Mouse (Mus musculus): ENCODE results near the gene Gusb. TPM values are rescaled to one million over a fixed set of nuclear protein-coding genes. Genes with fewer than 3 reads are reported as not detected.

Gusb gene
- polyA plus RNA-seq, 1 experiment, result 35.0 TPM

DNA sequence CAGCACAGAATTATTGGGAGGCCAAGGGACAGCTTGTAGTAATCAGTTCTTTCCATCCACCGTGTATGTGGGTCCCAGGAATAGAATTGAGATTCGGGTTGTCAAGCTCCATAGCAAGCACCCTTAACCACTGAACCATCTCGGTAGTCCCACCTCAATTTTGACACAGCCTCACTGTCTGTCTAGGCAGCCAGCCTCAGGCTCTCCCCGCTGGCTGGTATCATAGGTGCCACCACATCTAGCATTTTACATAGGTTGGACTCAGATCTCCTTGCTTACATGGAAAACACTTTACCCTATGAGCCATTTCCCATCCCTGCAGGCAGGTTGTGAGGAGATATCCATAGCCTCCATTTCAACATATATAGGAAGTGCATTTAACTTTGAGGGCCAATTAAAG lies 28.5 kb downstream of the Gusb start:
- Histone ChIP-seq H3K4me3 (no peak overlapping the region), H3ac (ENCODE audit: control insufficient read depth, insufficient read length) (no peak overlapping the region), H3K79me2 (ENCODE audit: control insufficient read depth, insufficient read depth) (peaks cover 6% of the 10 kb centered on the region), H3K36me3 (ENCODE audit: control insufficient read depth, insufficient read depth) (no peaks in the 10 kb centered on the region), H3K4me2 (ENCODE audit: low read depth) (no peak overlapping the region), H3K27me3 (ENCODE audit: control insufficient read depth, insufficient read depth, insufficient read length) (no peaks in the 10 kb centered on the region)
- TF ChIP-seq CEBPB (IDR thresholded peaks at IDR 0.05; ENCODE audit: insufficient read depth, poor library complexity, severe bottlenecking) (no peak), SRF (IDR thresholded peaks at IDR 0.05; ENCODE audit: control insufficient read depth, insufficient read length, low read depth) (no peak), MYOD1 (IDR thresholded peaks at IDR 0.05; ENCODE audit: control insufficient read depth in 1 of 3, insufficient read length in 2 of 3, low read depth in 2 of 3) (no peak), MYOG (IDR thresholded peaks at IDR 0.05; ENCODE audit: control insufficient read depth in 1 of 3, insufficient read depth in 1 of 3, insufficient read length in 2 of 3, low read depth in 2 of 3) (no peak), POLR2A (IDR thresholded peaks at IDR 0.05; ENCODE audit: insufficient read length, low read depth) (no peak), E2F4 (IDR thresholded peaks at IDR 0.05; ENCODE audit: insufficient read depth) (no peak), TCF12 (IDR thresholded peaks at IDR 0.05; ENCODE audit: insufficient read depth, poor library complexity, severe bottlenecking) (no peak), REST (IDR thresholded peaks at IDR 0.05; ENCODE audit: insufficient read depth, insufficient read length) (no peak), TCF3 (IDR thresholded peaks at IDR 0.05; ENCODE audit: insufficient read length, low read depth) (no peak)

DNA sequence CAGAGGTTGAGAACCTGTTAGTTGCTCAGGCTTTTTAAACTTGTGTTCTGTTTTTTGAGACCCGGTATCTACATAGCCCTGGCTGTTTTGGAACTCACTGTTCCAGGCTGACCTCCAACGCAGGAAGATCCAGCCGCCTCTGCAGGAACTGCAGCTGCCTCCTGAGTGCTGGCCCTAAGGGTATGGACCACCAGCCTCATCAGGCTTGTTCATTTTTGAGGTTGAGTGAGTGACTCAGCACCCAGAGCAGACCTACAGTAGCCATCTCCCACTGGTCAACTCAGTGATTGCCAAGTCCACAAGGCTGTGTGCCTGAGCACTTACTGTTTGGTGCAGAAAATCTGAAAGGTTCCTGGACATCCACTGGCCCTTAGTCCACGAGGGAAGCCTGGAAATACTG lies 31.4 kb downstream of the Gusb start:
- Histone ChIP-seq H3K4me3 (no peak overlapping the region), H3K36me3 (ENCODE audit: control insufficient read depth, insufficient read depth) (no peaks in the 10 kb centered on the region), H3K79me2 (ENCODE audit: control insufficient read depth, insufficient read depth) (peaks cover 7% of the 10 kb centered on the region), H3K4me2 (ENCODE audit: low read depth) (no peak overlapping the region), H3K27me3 (ENCODE audit: control insufficient read depth, insufficient read depth, insufficient read length) (no peaks in the 10 kb centered on the region), H3ac (ENCODE audit: control insufficient read depth, insufficient read length) (no peak overlapping the region)
- TF ChIP-seq POLR2A (IDR thresholded peaks at IDR 0.05; ENCODE audit: insufficient read length, low read depth) (no peak), TCF3 (IDR thresholded peaks at IDR 0.05; ENCODE audit: insufficient read length, low read depth) (no peak), TCF12 (IDR thresholded peaks at IDR 0.05; ENCODE audit: insufficient read depth, poor library complexity, severe bottlenecking) (no peak), MYOG (IDR thresholded peaks at IDR 0.05; ENCODE audit: control insufficient read depth in 1 of 3, insufficient read depth in 1 of 3, insufficient read length in 2 of 3, low read depth in 2 of 3) (no peak), CEBPB (IDR thresholded peaks at IDR 0.05; ENCODE audit: insufficient read depth, poor library complexity, severe bottlenecking) (no peak)

DNA sequence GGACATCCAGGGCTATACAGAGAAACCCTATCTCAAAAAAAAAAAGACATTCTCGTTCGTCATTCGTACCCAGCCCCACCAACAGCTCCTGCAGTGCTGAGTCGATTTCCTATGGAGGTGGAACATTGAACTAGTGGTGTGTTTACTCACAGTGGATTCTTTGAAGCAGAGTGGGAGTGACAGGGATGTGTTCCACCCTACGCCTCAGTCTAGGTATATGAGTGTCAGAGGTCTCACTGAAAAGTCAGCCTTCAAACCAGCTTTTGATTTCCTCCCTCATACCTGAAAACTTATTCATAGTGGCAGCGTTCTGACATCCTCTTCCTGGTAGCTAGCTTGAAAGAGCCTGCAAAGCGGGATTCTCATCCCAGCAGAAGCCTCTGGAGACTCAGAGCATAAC lies 34.4 kb downstream of the Gusb start:
- no peak overlapping the region for H3K4me3 ChIP-seq
- no peaks in the 10 kb centered on the region for H3K36me3 ChIP-seq (ENCODE audit: control insufficient read depth, insufficient read depth)
- H3K79me2 ChIP-seq (ENCODE audit: control insufficient read depth, insufficient read depth), result peaks cover 33% of the 10 kb centered on the region
- TF ChIP-seq E2F4 (IDR thresholded peaks at IDR 0.05; ENCODE audit: insufficient read depth) (no peak), USF1 (IDR thresholded peaks at IDR 0.05; ENCODE audit: low read depth) (no peak), REST (IDR thresholded peaks at IDR 0.05; ENCODE audit: insufficient read depth, insufficient read length) (no peak), MYOD1 (IDR thresholded peaks at IDR 0.05; ENCODE audit: control insufficient read depth in 1 of 3, insufficient read length in 2 of 3, low read depth in 2 of 3) (no peak), POLR2A (IDR thresholded peaks at IDR 0.05; ENCODE audit: insufficient read length, low read depth) (no peak), SRF (IDR thresholded peaks at IDR 0.05; ENCODE audit: control insufficient read depth, insufficient read length, low read depth) (no peak), TCF12 (IDR thresholded peaks at IDR 0.05; ENCODE audit: insufficient read depth, poor library complexity, severe bottlenecking) (no peak), MAX (IDR thresholded peaks at IDR 0.05; ENCODE audit: low read depth) (no peak), POLR2AphosphoS2 (IDR thresholded peaks at IDR 0.05; ENCODE audit: insufficient read length, low read depth) (no peak), TCF3 (IDR thresholded peaks at IDR 0.05; ENCODE audit: insufficient read length, low read depth) (no peak), MYOG (IDR thresholded peaks at IDR 0.05; ENCODE audit: control insufficient read depth in 1 of 3, insufficient read depth in 1 of 3, insufficient read length in 2 of 3, low read depth in 2 of 3) (no peak)
- H3K4me2 ChIP-seq (ENCODE audit: low read depth), result no peak overlapping the region
- H3ac ChIP-seq (ENCODE audit: control insufficient read depth, insufficient read length), result no peak overlapping the region
- H3K27me3 ChIP-seq (ENCODE audit: control insufficient read depth, insufficient read depth, insufficient read length), result no peaks in the 10 kb centered on the region

DNA sequence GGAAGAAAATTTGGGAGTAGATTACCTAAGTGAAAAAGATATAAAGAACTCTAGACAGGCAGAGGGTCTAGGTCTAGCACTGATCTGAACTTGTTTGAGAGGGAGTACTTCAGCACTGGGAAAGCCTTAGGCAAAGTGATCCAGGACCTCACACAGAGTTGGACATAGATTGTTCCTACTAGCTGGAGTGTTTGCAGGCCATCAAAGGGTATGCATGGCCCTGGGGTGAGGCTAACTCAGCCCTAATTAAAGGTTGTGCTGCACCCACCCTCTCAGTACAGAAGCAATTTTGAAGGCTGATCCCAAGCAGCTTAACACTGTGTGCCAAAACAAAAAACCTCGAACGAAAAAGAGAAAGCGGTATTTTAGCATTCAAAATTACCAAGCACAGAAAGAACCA lies 36.4 kb downstream of the Gusb start:
- TF ChIP-seq SRF (IDR thresholded peaks at IDR 0.05; ENCODE audit: control insufficient read depth, insufficient read length, low read depth), result no peak
- TF ChIP-seq TCF12 (IDR thresholded peaks at IDR 0.05; ENCODE audit: insufficient read depth, poor library complexity, severe bottlenecking), result no peak
- TF ChIP-seq CEBPB (IDR thresholded peaks at IDR 0.05; ENCODE audit: insufficient read depth, poor library complexity, severe bottlenecking), result no peak
- no peak for TF ChIP-seq REST (IDR thresholded peaks at IDR 0.05; ENCODE audit: insufficient read depth, insufficient read length)
- Histone ChIP-seq H3K36me3 (ENCODE audit: control insufficient read depth, insufficient read depth) (no peaks in the 10 kb centered on the region), H3K79me2 (ENCODE audit: control insufficient read depth, insufficient read depth) (peaks cover 47% of the 10 kb centered on the region), H3K4me3 (no peak overlapping the region), H3K4me2 (ENCODE audit: low read depth) (no peak overlapping the region), H3ac (ENCODE audit: control insufficient read depth, insufficient read length) (no peak overlapping the region), H3K27me3 (ENCODE audit: control insufficient read depth, insufficient read depth, insufficient read length) (no peaks in the 10 kb centered on the region)

DNA sequence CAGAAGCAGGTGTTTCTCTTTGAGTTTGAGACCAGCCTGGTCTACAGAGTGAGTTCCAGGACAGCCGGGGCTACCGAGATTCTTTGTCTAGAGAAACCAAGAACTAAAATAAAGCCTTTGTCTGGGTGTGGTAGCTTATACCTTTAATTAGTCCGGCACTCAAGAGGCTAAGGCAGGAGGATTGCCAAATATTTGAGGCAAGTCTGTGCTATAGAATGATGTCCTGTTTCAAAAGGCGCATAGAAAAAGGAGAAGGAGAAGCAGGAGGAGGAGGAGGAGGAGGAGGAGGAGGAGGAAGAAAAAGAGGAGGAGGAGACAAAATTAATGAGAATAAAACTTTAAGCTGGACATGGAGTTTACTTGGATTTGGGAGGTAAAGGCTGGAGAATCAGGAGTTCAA lies 39.6 kb downstream of the Gusb start:
- Histone ChIP-seq H3K36me3 (ENCODE audit: control insufficient read depth, insufficient read depth) (no peaks in the 10 kb centered on the region), H3K4me3 (no peak overlapping the region), H3K27me3 (ENCODE audit: control insufficient read depth, insufficient read depth, insufficient read length) (no peaks in the 10 kb centered on the region), H3ac (ENCODE audit: control insufficient read depth, insufficient read length) (no peak overlapping the region), H3K79me2 (ENCODE audit: control insufficient read depth, insufficient read depth) (peaks cover 75% of the 10 kb centered on the region), H3K4me2 (ENCODE audit: low read depth) (no peak overlapping the region)
- TF ChIP-seq USF1 (IDR thresholded peaks at IDR 0.05; ENCODE audit: low read depth) (no peak), MYOD1 (IDR thresholded peaks at IDR 0.05; ENCODE audit: control insufficient read depth in 1 of 3, insufficient read length in 2 of 3, low read depth in 2 of 3) (no peak), REST (IDR thresholded peaks at IDR 0.05; ENCODE audit: insufficient read depth, insufficient read length) (no peak), E2F4 (IDR thresholded peaks at IDR 0.05; ENCODE audit: insufficient read depth) (no peak), POLR2A (IDR thresholded peaks at IDR 0.05; ENCODE audit: insufficient read length, low read depth) (no peak), SRF (IDR thresholded peaks at IDR 0.05; ENCODE audit: control insufficient read depth, insufficient read length, low read depth) (no peak), MAX (IDR thresholded peaks at IDR 0.05; ENCODE audit: low read depth) (no peak), TCF12 (IDR thresholded peaks at IDR 0.05; ENCODE audit: insufficient read depth, poor library complexity, severe bottlenecking) (no peak), POLR2AphosphoS2 (IDR thresholded peaks at IDR 0.05; ENCODE audit: insufficient read length, low read depth) (no peak), TCF3 (IDR thresholded peaks at IDR 0.05; ENCODE audit: insufficient read length, low read depth) (no peak), CEBPB (IDR thresholded peaks at IDR 0.05; ENCODE audit: insufficient read depth, poor library complexity, severe bottlenecking) (no peak), MYOG (IDR thresholded peaks at IDR 0.05; ENCODE audit: control insufficient read depth in 1 of 3, insufficient read depth in 1 of 3, insufficient read length in 2 of 3, low read depth in 2 of 3) (no peak)

Data from myocyte (in vitro differentiated cells).